Mouse (Mus musculus): ENCODE results near the gene Ube2ql1. TPM values are rescaled to one million over a fixed set of nuclear protein-coding genes. Genes with fewer than 3 reads are reported as not detected.

Ube2ql1 gene
- polyA plus RNA-seq (2014; fragmentation: Illumina TruSeq; extraction: RNeasy Lipid Tissue Mini Kit (QIAGEN cat#74804); ENCODE audit: low read depth, low replicate concordance) = 8.9 TPM

DNA sequence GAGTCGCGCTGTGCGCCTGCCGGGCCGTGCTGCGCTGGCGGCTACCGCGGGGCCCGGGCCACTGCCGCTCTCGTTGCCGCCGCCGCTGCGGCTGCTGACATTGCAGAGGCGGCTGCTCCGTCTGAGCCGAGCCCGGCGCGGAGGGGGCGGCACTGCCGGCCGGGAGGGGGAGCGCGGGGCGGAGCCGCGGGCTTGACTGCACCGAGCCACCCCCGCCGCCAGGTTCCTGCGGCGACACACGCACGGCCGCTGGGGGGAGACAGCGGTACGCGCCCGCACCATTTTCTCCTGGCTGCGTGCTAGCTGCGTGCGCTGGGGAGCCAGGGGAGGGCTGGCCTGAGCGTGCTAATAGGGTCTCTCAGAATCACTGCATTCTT is at the start of gene Ube2ql1:
TSS of gene Ube2ql1 (minus strand) at position 131 of the 377 bp plus-strand sequence.

Other genes with a start within 250 kb of the Ube2ql1 start
- 41.1 TPM for gene Nsun2, start 206.1 kb downstream of the Ube2ql1 start, polyA plus RNA-seq (2014; fragmentation: Illumina TruSeq; extraction: RNeasy Lipid Tissue Mini Kit (QIAGEN cat#74804); ENCODE audit: low read depth, low replicate concordance)
- 8.6 TPM for gene Tent4a, start 205.3 kb downstream of the Ube2ql1 start, polyA plus RNA-seq (2014; fragmentation: Illumina TruSeq; extraction: RNeasy Lipid Tissue Mini Kit (QIAGEN cat#74804); ENCODE audit: low read depth, low replicate concordance)
- 0.81 TPM for gene Srd5a1, start 128.4 kb downstream of the Ube2ql1 start, polyA plus RNA-seq (2014; fragmentation: Illumina TruSeq; extraction: RNeasy Lipid Tissue Mini Kit (QIAGEN cat#74804); ENCODE audit: low read depth, low replicate concordance)
- gene Med10, start 62.5 kb upstream of the Ube2ql1 start, polyA plus RNA-seq (2014; fragmentation: Illumina TruSeq; extraction: RNeasy Lipid Tissue Mini Kit (QIAGEN cat#74804); ENCODE audit: low read depth, low replicate concordance) = 29.1 TPM

Measured in heart, adult 10 weeks (tissue).